Mouse (Mus musculus): ENCODE measurements around the gene Fuz. TPM values are rescaled to one million over a fixed set of nuclear protein-coding genes. Genes with fewer than 3 reads are reported as not detected.
"Not testable (repeated sequence)": the region's sequence is repeated elsewhere in the genome, so short reads cannot be mapped to it uniquely, and the experiment has no call there.

Fuz gene
- total RNA-seq, 2 experiments from 2014 or later, result 17.3 to 18.1 TPM

GRCm38 (mm10) chr7:44859896-44860295 lies 36.0 kb upstream of the Fuz start:
- intact Hi-C loops (cut with DNase I), result no loop called here
- no peak for DNase-seq

GRCm38 (mm10) chr7:44860576-44861428 lies 35.1 kb upstream of the Fuz start:
- intact Hi-C loops (cut with DNase I), result no loop called here

GRCm38 (mm10) chr7:44861429-44861816 lies 34.5 kb upstream of the Fuz start:
- intact Hi-C loops (cut with DNase I), result no loop called here
- DNase-seq, result no peak

More at GRCm38 (mm10) chr7:44860576-44861428, 35.1 kb upstream of the Fuz start:
- DNase-seq, result peak; percentile 65 to 67

GRCm38 (mm10) chr7:44862434-44862833 lies 33.4 kb upstream of the Fuz start:
- DNase-seq, result no peak
- intact Hi-C loops (cut with DNase I), result no loop called here

GRCm38 (mm10) chr7:44863210-44863609 lies 32.7 kb upstream of the Fuz start:
- no peak for DNase-seq
- intact Hi-C loops (cut with DNase I), result no loop called here

- intact Hi-C loops (cut with DNase I), result no loop called here
- DNase-seq, result no peak
Observed at GRCm38 (mm10) chr7:44863982-44864494, 31.8 kb upstream of the Fuz start.

- DNase-seq, result no peak
- intact Hi-C loops (cut with DNase I), result no loop called here
Observed at GRCm38 (mm10) chr7:44864595-44865542, 31.0 kb upstream of the Fuz start.

- no peak for DNase-seq
- intact Hi-C loops (cut with DNase I), result no loop called here
Observed at GRCm38 (mm10) chr7:44866276-44867009, 29.4 kb upstream of the Fuz start.

GRCm38 (mm10) chr7:44867010-44867702 lies 28.7 kb upstream of the Fuz start:
- DNase-seq, result no peak
- intact Hi-C loops (cut with DNase I), result no loop called here

GRCm38 (mm10) chr7:44867802-44868201 lies 28.1 kb upstream of the Fuz start:
- DNase-seq, result no peak
- intact Hi-C loops (cut with DNase I), result no loop called here

GRCm38 (mm10) chr7:44868465-44868864 lies 27.4 kb upstream of the Fuz start:
- no peak for DNase-seq
- intact Hi-C loops (cut with DNase I), result no loop called here

GRCm38 (mm10) chr7:44868919-44869696 lies 26.8 kb upstream of the Fuz start:
- intact Hi-C loops (cut with DNase I), result no loop called here
- peak; percentile 63 to 71 for DNase-seq

GRCm38 (mm10) chr7:44869697-44870528 lies 26.0 kb upstream of the Fuz start, which contains the start of gene Ptov1:
Gene Ptov1 (minus strand): TSS chr7:44869788.
- intact Hi-C loops (cut with DNase I), result no loop called here

GRCm38 (mm10) chr7:44870614-44871013 lies 25.3 kb upstream of the Fuz start:
- no peak for DNase-seq
- intact Hi-C loops (cut with DNase I), result no loop called here

More at GRCm38 (mm10) chr7:44869697-44870528, 26.0 kb upstream of the Fuz start, which contains the start of gene Ptov1:
- DNase-seq, result peak; percentile 88

- intact Hi-C loops (cut with DNase I), result no loop called here
- no peak for DNase-seq
Observed at GRCm38 (mm10) chr7:44871181-44871580, 24.7 kb upstream of the Fuz start.

GRCm38 (mm10) chr7:44871774-44872173 lies 24.1 kb upstream of the Fuz start:
- DNase-seq; intact Hi-C loops (cut with DNase I): not testable (repeated sequence)

GRCm38 (mm10) chr7:44877833-44878232 lies 18.0 kb upstream of the Fuz start:
- intact Hi-C loops (cut with DNase I), result no loop called here
- no peak for DNase-seq

GRCm38 (mm10) chr7:44883036-44883435 lies 12.8 kb upstream of the Fuz start:
- intact Hi-C loops (cut with DNase I), result no loop called here
- no peak for DNase-seq
